Mouse (Mus musculus) hindbrain, embryonic 16.5 days (tissue): ENCODE measurements at regions not wholly inside any gene's neighbourhood (a gene's known extent, or its start where the extent isn't known, plus 50 kb on each side); places are given as distances from the start of the nearest gene placed in this dataset.

Experiments
- ATAC-seq: fragments of 200-750 bp; cut with Nextera tagmentation; 2 replicates; pipeline ENCODE4 v1.8.0; 2017; ENCODE audit warnings: moderate TSS enrichment, moderate library complexity
- H3K27ac ChIP-seq: fragments of 300-500 bp; sonication (generic); 2 replicates; pipeline ENCODE4 v1.5.1; 2014; ENCODE audit warnings: low read depth, mild to moderate bottlenecking, control low read depth, low read length, moderate library complexity
- H3K27me3 ChIP-seq: fragments of 300-500 bp; sonication (generic); replicated peaks from 2 replicates; pipeline ENCODE4 v1.6.1; 2014; ENCODE audit warnings: low read length; ENCODE audit not compliant: control insufficient read depth, insufficient read depth
- H3K36me3 ChIP-seq: fragments of 300-500 bp; sonication (generic); 2 replicates; pipeline ENCODE4 v1.6.1; 2014; ENCODE audit warnings: mild to moderate bottlenecking, low read length, moderate library complexity, mixed read lengths; ENCODE audit not compliant: control insufficient read depth, insufficient read depth
- H3K4me1 ChIP-seq: fragments of 300-500 bp; sonication (generic); 2 replicates; pipeline ENCODE4 v1.6.1; 2014; ENCODE audit warnings: low read depth, low read length; ENCODE audit not compliant: control insufficient read depth, insufficient read depth
- H3K4me2 ChIP-seq: fragments of 300-500 bp; sonication (generic); 2 replicates; pipeline ENCODE4 v1.6.1; 2014; ENCODE audit warnings: mild to moderate bottlenecking, low read length, control low read depth, moderate library complexity
- H3K4me3 ChIP-seq: fragments of 300-500 bp; sonication (generic); 2 replicates; pipeline ENCODE4 v1.5.1; 2014; ENCODE audit warnings: mild to moderate bottlenecking, low read length, control low read depth, moderate library complexity
- H3K9ac ChIP-seq: fragments of 300-500 bp; sonication (generic); 2 replicates; pipeline ENCODE4 v1.6.1; 2014; ENCODE audit warnings: low read depth, mild to moderate bottlenecking, control low read depth, low read length, moderate library complexity
- H3K9me3 ChIP-seq: fragments of 300-500 bp; sonication (generic); 2 replicates; pipeline ENCODE4 v1.6.1; 2014; ENCODE audit warnings: mild to moderate bottlenecking, low read length, moderate library complexity; ENCODE audit not compliant: control insufficient read depth
- WGBS: fragments of 180-500 bp; shearing (Covaris S2); extraction: QIAGEN DNeasy Blood & Tissue Kit; methylation state at CpG from one replicate; pipeline ENCODE4 v1.1.7; 2014; 5-methylcytosine and 5-hydroxymethylcytosine counted together

GRCm38 (mm10) chr13:25675208-25675607 lies 404.9 kb upstream of the Nrsn1 start:
- H3K36me3 ChIP-seq, result no peaks in the 10 kb centered on the region
- H3K4me2 ChIP-seq, result no peak overlapping the region
- H3K27me3 ChIP-seq, result no peaks in the 10 kb centered on the region
- no peak for ATAC-seq
- H3K4me3 ChIP-seq, result no peak overlapping the region
- H3K27ac ChIP-seq, result no peak overlapping the region
- 90% methylated on average over 6 of the region's 6 CpGs for WGBS
- no peak overlapping the region for H3K9ac ChIP-seq
- H3K4me1 ChIP-seq, result no peaks in the 10 kb centered on the region
- H3K9me3 ChIP-seq, result no peaks in the 10 kb centered on the region

- Histone ChIP-seq H3K36me3 (no peaks in the 10 kb centered on the region), H3K9me3 (no peaks in the 10 kb centered on the region), H3K27ac (no peak overlapping the region), H3K4me3 (no peak overlapping the region), H3K27me3 (no peaks in the 10 kb centered on the region), H3K4me1 (no peaks in the 10 kb centered on the region), H3K4me2 (no peak overlapping the region), H3K9ac (no peak overlapping the region)
- no peak for ATAC-seq
- 77% methylated on average over 3 of the region's 3 CpGs for WGBS
Measured at GRCm38 (mm10) chr13:25666022-25666421, 395.7 kb upstream of the Nrsn1 start.

DNA sequence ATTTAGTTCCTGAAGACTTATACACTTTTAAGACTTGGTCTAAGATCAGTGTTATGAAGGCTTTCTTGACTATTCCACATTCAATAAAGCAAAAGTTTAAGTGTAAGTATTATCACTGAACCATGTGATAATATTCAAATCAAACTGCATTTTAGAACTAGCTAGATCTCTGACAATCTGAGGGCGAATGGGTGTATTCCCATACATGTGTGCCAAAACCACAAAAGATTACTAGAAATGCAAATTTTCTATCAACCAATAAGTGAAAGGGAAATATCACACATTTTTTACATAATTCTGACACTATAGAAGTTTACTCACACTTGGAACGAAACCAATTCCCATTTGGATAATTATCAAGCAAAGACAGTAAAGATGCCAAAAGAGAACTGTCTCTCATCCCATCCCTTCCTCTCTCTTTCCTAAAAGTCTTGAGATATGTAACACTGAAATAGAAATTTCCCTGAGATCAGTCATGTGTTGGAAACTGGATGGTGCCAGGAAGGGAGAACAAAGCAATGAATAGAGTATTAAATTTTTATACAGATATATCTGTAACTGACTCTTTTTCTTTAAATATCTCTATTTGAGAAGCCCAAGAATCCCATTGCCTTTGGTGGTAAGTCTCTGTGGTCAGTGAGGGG lies 394.8 kb upstream of the Nrsn1 start:
- H3K4me2 ChIP-seq, result no peak overlapping the region
- no peak overlapping the region for H3K9ac ChIP-seq
- WGBS, result 79% methylated on average over 2 of the region's 2 CpGs
- H3K36me3 ChIP-seq, result no peaks in the 10 kb centered on the region
- ATAC-seq, result no peak
- H3K9me3 ChIP-seq, result no peaks in the 10 kb centered on the region
- H3K27ac ChIP-seq, result no peak overlapping the region
- H3K4me1 ChIP-seq, result no peaks in the 10 kb centered on the region
- H3K27me3 ChIP-seq, result no peaks in the 10 kb centered on the region
- no peak overlapping the region for H3K4me3 ChIP-seq

DNA sequence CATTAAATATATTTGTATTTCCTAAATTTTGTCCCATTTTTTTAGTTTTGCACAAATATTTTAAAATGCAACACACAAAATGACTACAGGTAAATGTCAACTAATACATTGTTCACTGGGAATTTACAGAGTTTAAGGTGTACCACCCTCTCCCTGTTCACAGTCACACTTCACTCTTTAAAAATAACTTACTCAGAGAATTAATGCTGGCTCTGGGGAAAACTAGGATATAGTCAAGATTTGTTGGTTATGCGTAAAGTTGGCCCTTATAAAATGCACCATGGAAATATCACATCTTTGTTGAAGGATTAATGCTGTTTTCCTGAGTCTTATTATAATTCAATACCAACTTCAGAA lies 378.1 kb upstream of the Nrsn1 start:
- no peak overlapping the region for H3K9ac ChIP-seq
- H3K27ac ChIP-seq, result no peak overlapping the region
- no peaks in the 10 kb centered on the region; the same call in 1 of the 2 replicates for H3K9me3 ChIP-seq
- H3K36me3 ChIP-seq, result no peaks in the 10 kb centered on the region
- no peak overlapping the region for H3K4me3 ChIP-seq
- no peaks in the 10 kb centered on the region for H3K4me1 ChIP-seq
- H3K27me3 ChIP-seq, result no peaks in the 10 kb centered on the region
- WGBS, result 93% methylated on average over 1 of the region's 1 CpGs
- no peak overlapping the region for H3K4me2 ChIP-seq
- no peak for ATAC-seq

DNA sequence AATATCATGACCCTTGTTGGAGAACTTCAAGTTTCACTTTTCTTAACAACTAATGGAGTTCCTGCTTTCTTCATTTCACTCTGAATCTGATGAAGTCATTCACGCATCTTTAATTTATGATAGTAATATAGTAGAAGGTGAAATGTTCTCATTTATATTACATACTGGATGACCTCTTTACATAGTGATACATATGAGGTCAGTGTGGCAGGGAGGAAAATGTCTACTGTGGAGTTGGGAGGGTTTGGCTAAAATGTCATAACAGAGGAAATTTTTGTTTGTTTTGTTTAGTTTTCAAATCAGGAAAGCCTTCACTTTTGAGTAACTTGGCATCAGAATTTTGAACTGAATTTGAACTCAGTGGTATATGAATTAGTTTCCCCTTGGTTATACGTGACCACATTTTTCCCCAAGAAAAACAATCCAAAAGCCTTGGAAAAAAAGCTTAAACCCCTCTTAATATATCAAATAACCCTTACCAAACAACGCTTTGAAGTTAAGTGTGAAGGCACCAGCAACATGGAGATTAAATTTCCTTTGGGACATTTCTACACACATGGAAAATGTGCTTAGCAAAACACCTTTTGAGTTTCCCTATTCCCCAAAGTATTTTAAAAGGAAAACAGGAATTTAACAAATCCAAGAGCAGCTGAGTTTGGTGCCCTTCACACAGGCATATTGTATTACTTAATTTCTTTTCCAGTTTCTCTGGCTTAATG lies 377.6 kb upstream of the Nrsn1 start:
- Histone ChIP-seq H3K27me3 (no peaks in the 10 kb centered on the region), H3K4me1 (no peaks in the 10 kb centered on the region), H3K4me2 (no peak overlapping the region), H3K36me3 (no peaks in the 10 kb centered on the region), H3K9ac (no peak overlapping the region), H3K4me3 (no peak overlapping the region), H3K27ac (no peak overlapping the region), H3K9me3 (no peaks in the 10 kb centered on the region; the same call in 1 of the 2 replicates)
- no peak for ATAC-seq
- 77% methylated on average over 3 of the region's 3 CpGs for WGBS

GRCm38 (mm10) chr13:25639522-25640291 lies 369.4 kb upstream of the Nrsn1 start:
- 15% methylated on average over 6 of the region's 6 CpGs for WGBS
- Histone ChIP-seq H3K4me3 (no peak overlapping the region), H3K9ac (no peak overlapping the region), H3K27me3 (no peaks in the 10 kb centered on the region), H3K4me1 (no peaks in the 10 kb centered on the region), H3K4me2 (no peak overlapping the region), H3K9me3 (no peaks in the 10 kb centered on the region), H3K36me3 (no peaks in the 10 kb centered on the region), H3K27ac (no peak overlapping the region)
- ATAC-seq, result no peak

DNA sequence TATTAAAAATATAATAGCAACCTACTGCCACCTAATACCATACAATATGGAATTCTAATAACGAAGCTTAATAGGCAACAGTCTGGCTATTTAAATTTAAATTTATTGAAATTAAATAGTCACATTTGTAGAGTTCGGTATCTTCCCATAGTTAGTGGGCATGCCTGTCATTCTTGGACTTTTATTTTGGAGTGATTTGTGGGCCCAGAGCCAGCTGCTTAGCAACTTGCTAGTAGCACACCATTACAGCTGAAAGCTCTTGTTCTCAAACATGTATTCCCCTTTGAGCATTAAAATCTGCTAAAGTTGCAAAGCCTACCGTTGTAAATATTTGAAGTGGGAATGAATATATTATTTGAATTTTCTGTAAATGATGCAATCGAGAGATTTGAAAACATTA lies 359.2 kb upstream of the Nrsn1 start:
- 0 out of 2 replicates have a peak, but pooled peaks have one; percentile 56 for ATAC-seq

GRCm38 (mm10) chr13:25617578-25617977 lies 347.3 kb upstream of the Nrsn1 start:
- no peaks in the 10 kb centered on the region for H3K9me3 ChIP-seq
- no peak overlapping the region for H3K27ac ChIP-seq
- WGBS, result 44% methylated on average over 4 of the region's 4 CpGs

More for the DNA sequence above, 359.2 kb upstream of the Nrsn1 start:
- no peak overlapping the region for H3K27ac ChIP-seq
- no peak overlapping the region for H3K4me2 ChIP-seq
- H3K9me3 ChIP-seq, result no peaks in the 10 kb centered on the region
- H3K9ac ChIP-seq, result no peak overlapping the region
- 37% methylated on average over 4 of the region's 4 CpGs for WGBS
- no peaks in the 10 kb centered on the region for H3K36me3 ChIP-seq
- no peaks in the 10 kb centered on the region for H3K27me3 ChIP-seq
- H3K4me1 ChIP-seq, result no peaks in the 10 kb centered on the region
- H3K4me3 ChIP-seq, result no peak overlapping the region

DNA sequence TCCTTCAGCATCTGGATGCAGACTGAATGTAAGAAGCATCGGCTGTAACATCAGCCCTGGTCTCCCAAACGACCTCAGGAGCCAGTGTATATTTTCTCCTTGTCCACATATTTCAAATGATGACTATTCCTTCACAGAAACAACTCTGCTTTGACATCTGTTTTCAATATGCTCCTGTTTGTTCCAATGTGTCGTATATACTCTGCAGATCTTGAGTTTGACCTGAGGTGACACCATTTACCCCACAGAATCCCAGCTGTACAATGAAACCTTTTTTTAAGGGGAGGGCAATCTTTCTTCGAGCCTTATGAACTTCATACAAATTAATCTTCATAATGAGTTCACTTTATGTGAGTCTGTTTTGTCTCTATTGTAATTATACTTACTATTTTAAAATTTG lies 341.7 kb upstream of the Nrsn1 start:
- ATAC-seq, result no peak
- H3K36me3 ChIP-seq, result no peaks in the 10 kb centered on the region
- H3K9me3 ChIP-seq, result no peaks in the 10 kb centered on the region
- no peak overlapping the region for H3K27ac ChIP-seq
- no peak overlapping the region for H3K9ac ChIP-seq
- WGBS, result 68% methylated on average over 4 of the region's 4 CpGs
- no peaks in the 10 kb centered on the region for H3K27me3 ChIP-seq
- no peaks in the 10 kb centered on the region for H3K4me1 ChIP-seq
- no peak overlapping the region for H3K4me3 ChIP-seq
- H3K4me2 ChIP-seq, result no peak overlapping the region

More at GRCm38 (mm10) chr13:25617578-25617977, 347.3 kb upstream of the Nrsn1 start:
- Histone ChIP-seq H3K9ac (no peak overlapping the region), H3K4me2 (no peak overlapping the region), H3K4me3 (no peak overlapping the region), H3K27me3 (no peaks in the 10 kb centered on the region), H3K4me1 (no peaks in the 10 kb centered on the region), H3K36me3 (no peaks in the 10 kb centered on the region)
- no peak for ATAC-seq
